19 mouse cellular contexts compared by ENCODE assay signal in genomic region chr17:79944851-79945250, GRCm38 (mm10). TPM values are rescaled to one million over a fixed set of nuclear protein-coding genes. Genes with fewer than 3 reads are reported as not detected.
A peak's percentile ranks its signal among the peaks of the same experiment; 100 is the strongest.
DNase-seq lines count a peak whose midpoint lies in the region; ATAC-seq lines count a peak whose summit lies in the region.
"Had no signal": no experiment of that assay in that cellular context is flagged by ENCODE, and none has a peak within 500 bp of the region (broad histone marks: within the 10 kb centered on the region; RNA-seq: fewer than 3 reads in every experiment).

No protein-coding gene starts in this region.

- 27% methylated on average over 6 of the region's 6 CpGs for WGBS in kidney, embryonic 14.5 days
- 65% methylated on average over 6 of the region's 6 CpGs for WGBS in embryonic facial prominence, embryonic 15.5 days
- 75% methylated on average over 6 of the region's 6 CpGs for WGBS in hindbrain, embryonic 16.5 days

- no peaks in the 10 kb centered on the region for H3K27me3 ChIP-seq in kidney, embryonic 14.5 days (ENCODE audit: control insufficient read depth, insufficient read depth, low read length)
- H3K27me3 ChIP-seq in embryonic facial prominence, embryonic 15.5 days: no peaks in the 10 kb centered on the region
- no peaks in the 10 kb centered on the region for H3K27me3 ChIP-seq in hindbrain, embryonic 16.5 days (replicated peaks; ENCODE audit: control insufficient read depth, insufficient read depth, low read length)
- H3K27me3 ChIP-seq: embryonic facial prominence, embryonic 12.5 days; forebrain, embryonic 13.5 days; forebrain, embryonic 15.5 days had no signal

- ATAC-seq in kidney, embryonic 14.5 days (ENCODE audit: low FRiP score, low TSS enrichment): 0 out of 2 replicates have a peak, but pooled peaks have one; percentile 80
- ATAC-seq in embryonic facial prominence, embryonic 15.5 days (ENCODE audit: insufficient number of reproducible peaks, low FRiP score, low TSS enrichment, low read depth): peak; percentile 15; the same call in 1 of the 2 replicates
- no peak for ATAC-seq in hindbrain, embryonic 16.5 days
- ATAC-seq: activated CD4-positive, CD25-positive, alpha-beta regulatory T cell, adult 4 months; forebrain, embryonic 13.5 days; forebrain, embryonic 15.5 days; Patski had no signal

- no peak overlapping the region for H3K4me3 ChIP-seq in kidney, embryonic 14.5 days (ENCODE audit: low read length)
- no peak overlapping the region for H3K4me3 ChIP-seq in embryonic facial prominence, embryonic 15.5 days (replicated peaks)
- no peak overlapping the region for H3K4me3 ChIP-seq in hindbrain, embryonic 16.5 days (ENCODE audit: low read length)
- H3K4me3 ChIP-seq: embryonic facial prominence, embryonic 12.5 days; forebrain, embryonic 13.5 days; forebrain, embryonic 15.5 days had no signal

- H3K36me3 ChIP-seq in kidney, embryonic 14.5 days (ENCODE audit: control insufficient read depth, insufficient read depth, low read length): no peaks in the 10 kb centered on the region
- H3K36me3 ChIP-seq in embryonic facial prominence, embryonic 15.5 days: no peaks in the 10 kb centered on the region
- no peaks in the 10 kb centered on the region for H3K36me3 ChIP-seq in hindbrain, embryonic 16.5 days (ENCODE audit: control insufficient read depth, insufficient read depth, low read length)
- H3K36me3 ChIP-seq: embryonic facial prominence, embryonic 12.5 days; forebrain, embryonic 15.5 days had no signal

- DNase-seq in kidney, postnatal 25 days: no peak
- DNase-seq in cerebellum, adult 11-12 months: no peak
- DNase-seq: adrenal gland, adult 8-10 months; adrenal gland, postnatal 14 days; adrenal gland, postnatal 36 days; cerebellum, adult 18-20 months; cerebellum, adult 8-10 months; cerebellum, adult 9-11 months; cerebellum, postnatal 14 days; cerebellum, postnatal 36 days; embryo, embryonic 11 days had no signal

- H3K9ac ChIP-seq in kidney, embryonic 14.5 days (ENCODE audit: low read depth, low read length): no peak overlapping the region
- H3K9ac ChIP-seq in embryonic facial prominence, embryonic 15.5 days: no peak overlapping the region
- no peak overlapping the region for H3K9ac ChIP-seq in hindbrain, embryonic 16.5 days (ENCODE audit: low read depth, low read length)
- H3K9ac ChIP-seq: embryonic facial prominence, embryonic 12.5 days; forebrain, embryonic 13.5 days; forebrain, embryonic 15.5 days had no signal

- no peak overlapping the region for H3K27ac ChIP-seq in kidney, embryonic 14.5 days (ENCODE audit: low read depth, low read length)
- H3K27ac ChIP-seq in embryonic facial prominence, embryonic 15.5 days (replicated peaks): no peak overlapping the region
- no peak overlapping the region for H3K27ac ChIP-seq in hindbrain, embryonic 16.5 days (ENCODE audit: low read depth, low read length)
- H3K27ac ChIP-seq: embryonic facial prominence, embryonic 12.5 days; forebrain, embryonic 13.5 days; forebrain, embryonic 15.5 days had no signal

- H3K4me2 ChIP-seq in kidney, embryonic 14.5 days (replicated peaks; ENCODE audit: low read depth, low read length): no peak overlapping the region
- no peak overlapping the region for H3K4me2 ChIP-seq in embryonic facial prominence, embryonic 15.5 days (replicated peaks)
- no peak overlapping the region for H3K4me2 ChIP-seq in hindbrain, embryonic 16.5 days (ENCODE audit: low read length)
- H3K4me2 ChIP-seq: embryonic facial prominence, embryonic 12.5 days; forebrain, embryonic 13.5 days; forebrain, embryonic 15.5 days had no signal

- H3K4me1 ChIP-seq in kidney, embryonic 14.5 days (ENCODE audit: control insufficient read depth, insufficient read depth, low read length): 0 out of 2 replicates have a peak, but pooled peaks cover 2% of the 10 kb centered on the region
- H3K4me1 ChIP-seq in embryonic facial prominence, embryonic 15.5 days: peaks cover 14% of the 10 kb centered on the region
- H3K4me1 ChIP-seq in hindbrain, embryonic 16.5 days (ENCODE audit: control insufficient read depth, insufficient read depth, low read depth, low read length): peaks cover 6% of the 10 kb centered on the region; the same call in 1 of the 2 replicates

- no peaks in the 10 kb centered on the region for H3K9me3 ChIP-seq in kidney, embryonic 14.5 days (ENCODE audit: control insufficient read depth, low read length)
- no peaks in the 10 kb centered on the region for H3K9me3 ChIP-seq in embryonic facial prominence, embryonic 15.5 days (replicated peaks)
- no peaks in the 10 kb centered on the region for H3K9me3 ChIP-seq in hindbrain, embryonic 16.5 days (ENCODE audit: control insufficient read depth, low read length)
- H3K9me3 ChIP-seq: embryonic facial prominence, embryonic 12.5 days; forebrain, embryonic 13.5 days; forebrain, embryonic 15.5 days had no signal

RNA-seq across cellular contexts. Expression of gene Atl2, which starts 48.9 kb away (rescaled TPM):
- polyA plus RNA-seq in kidney, embryonic 14.5 days (2014; fragmentation: Nextera tagmentation; extraction: Ambion mirVana): 27.8 and 41.8 TPM in 2 replicates
- 30.6 and 30.7 TPM in 2 replicates for polyA plus RNA-seq in embryonic facial prominence, embryonic 15.5 days (2015; fragmentation: Nextera tagmentation; extraction: Ambion mirVana)
- 38.9 and 39.0 TPM in 2 replicates for polyA plus RNA-seq in hindbrain, embryonic 16.5 days (2015; fragmentation: Nextera tagmentation; extraction: Ambion mirVana)
